11 mouse cellular contexts compared by ENCODE assay signal in genomic region chr17:25656826-25657189, GRCm38 (mm10).
DNase-seq lines count a peak whose midpoint lies in the region; ATAC-seq lines count a peak whose summit lies in the region.
"Had no signal": no experiment of that assay in that cellular context is flagged by ENCODE, and none has a peak within 500 bp of the region (broad histone marks: within the 10 kb centered on the region; RNA-seq: fewer than 3 reads in every experiment).

No protein-coding gene starts in this region.

- 0 out of 2 replicates have a peak overlapping the region, but pooled peaks have one; percentile 47 for H3K27ac ChIP-seq in lung, embryonic 15.5 days
- peak overlapping the region; percentile 34; the same call in 1 of the 2 replicates for H3K27ac ChIP-seq in embryonic facial prominence, embryonic 13.5 days
- H3K27ac ChIP-seq in hindbrain, embryonic 14.5 days = peak overlapping the region; percentile 45; the same call in 1 of the 2 replicates
- peak overlapping the region; percentile 22; the same call in 1 of the 2 replicates for H3K27ac ChIP-seq in neural tube, embryonic 14.5 days (ENCODE audit: low read depth, low read length)

- H3K36me3 ChIP-seq in lung, embryonic 15.5 days = no peaks in the 10 kb centered on the region
- peaks cover 41% of the 10 kb centered on the region for H3K36me3 ChIP-seq in embryonic facial prominence, embryonic 13.5 days
- H3K36me3 ChIP-seq in hindbrain, embryonic 14.5 days (replicated peaks; ENCODE audit: control insufficient read depth, insufficient read depth) = no peaks in the 10 kb centered on the region
- no peaks in the 10 kb centered on the region for H3K36me3 ChIP-seq in neural tube, embryonic 14.5 days (ENCODE audit: control insufficient read depth, insufficient read depth, low read length)

- no peak for DNase-seq in lung, postnatal 36 days
- DNase-seq in hindbrain, embryonic 14.5 days (ENCODE audit: low spot score) = no peak
- DNase-seq in adrenal gland, postnatal 36 days = no peak
- DNase-seq in heart, postnatal 36 days = no peak
- DNase-seq in ovary, postnatal 10 days (ENCODE audit: low spot score) = no peak
- DNase-seq: adrenal gland, postnatal 10 days; cerebellum, postnatal 14 days had no signal

- peaks cover 8% of the 10 kb centered on the region; the same call in 1 of the 2 replicates for H3K4me1 ChIP-seq in lung, embryonic 15.5 days
- H3K4me1 ChIP-seq in embryonic facial prominence, embryonic 13.5 days = peaks cover 4% of the 10 kb centered on the region; the same call in 1 of the 2 replicates
- no peaks in the 10 kb centered on the region for H3K4me1 ChIP-seq in hindbrain, embryonic 14.5 days (replicated peaks; ENCODE audit: control insufficient read depth, insufficient read depth, low read length)
- peaks cover 4% of the 10 kb centered on the region; the same call in 1 of the 2 replicates for H3K4me1 ChIP-seq in neural tube, embryonic 14.5 days (ENCODE audit: control insufficient read depth, insufficient read depth, low read length)

- 6% methylated on average over 3 of the region's 3 CpGs for WGBS in lung, embryonic 15.5 days
- 54% methylated on average over 3 of the region's 3 CpGs for WGBS in embryonic facial prominence, embryonic 13.5 days
- WGBS in hindbrain, embryonic 14.5 days = 49% methylated on average over 3 of the region's 3 CpGs
- WGBS in neural tube, embryonic 14.5 days = 18% methylated on average over 3 of the region's 3 CpGs

- no peaks in the 10 kb centered on the region for H3K9me3 ChIP-seq in lung, embryonic 15.5 days
- H3K9me3 ChIP-seq in embryonic facial prominence, embryonic 13.5 days = no peaks in the 10 kb centered on the region
- no peaks in the 10 kb centered on the region for H3K9me3 ChIP-seq in hindbrain, embryonic 14.5 days (ENCODE audit: control insufficient read depth, low read length)
- H3K9me3 ChIP-seq in neural tube, embryonic 14.5 days (ENCODE audit: control insufficient read depth, low read length) = no peaks in the 10 kb centered on the region

- H3K4me2 ChIP-seq in lung, embryonic 15.5 days = no peak overlapping the region
- no peak overlapping the region for H3K4me2 ChIP-seq in embryonic facial prominence, embryonic 13.5 days
- H3K4me2 ChIP-seq in hindbrain, embryonic 14.5 days (replicated peaks) = no peak overlapping the region
- no peak overlapping the region for H3K4me2 ChIP-seq in neural tube, embryonic 14.5 days (ENCODE audit: low read depth, low read length)

- no peak for ATAC-seq in lung, embryonic 15.5 days (ENCODE audit: borderline replicate concordance, extremely low read depth, low FRiP score, low TSS enrichment)
- no peak for ATAC-seq in embryonic facial prominence, embryonic 13.5 days (ENCODE audit: insufficient number of reproducible peaks, insufficient read depth, low FRiP score, low TSS enrichment, low read depth)
- no peak for ATAC-seq in hindbrain, embryonic 14.5 days (ENCODE audit: low FRiP score)
- ATAC-seq in neural tube, embryonic 14.5 days (ENCODE audit: low read depth) = no peak; the same call in 1 of the 2 replicates

- no peaks in the 10 kb centered on the region for H3K27me3 ChIP-seq in lung, embryonic 15.5 days
- H3K27me3 ChIP-seq in embryonic facial prominence, embryonic 13.5 days = no peaks in the 10 kb centered on the region
- no peaks in the 10 kb centered on the region for H3K27me3 ChIP-seq in hindbrain, embryonic 14.5 days (ENCODE audit: control insufficient read depth, insufficient read depth, low read length)
- no peaks in the 10 kb centered on the region for H3K27me3 ChIP-seq in neural tube, embryonic 14.5 days (ENCODE audit: control insufficient read depth, insufficient read depth, low read length)

- no peak overlapping the region for H3K4me3 ChIP-seq in lung, embryonic 15.5 days
- H3K4me3 ChIP-seq in embryonic facial prominence, embryonic 13.5 days = no peak overlapping the region
- no peak overlapping the region for H3K4me3 ChIP-seq in hindbrain, embryonic 14.5 days (replicated peaks; ENCODE audit: low read length)
- no peak overlapping the region for H3K4me3 ChIP-seq in neural tube, embryonic 14.5 days (ENCODE audit: low read depth, low read length)
- H3K4me3 ChIP-seq: megakaryocyte, embryonic 14.5 days had no signal

- intact Hi-C loops in heart, postnatal 36 days (cut with DNase I) = no loop called here

- no peak overlapping the region for H3K9ac ChIP-seq in lung, embryonic 15.5 days
- 0 out of 2 replicates have a peak overlapping the region, but pooled peaks have one; percentile 6 for H3K9ac ChIP-seq in embryonic facial prominence, embryonic 13.5 days
- H3K9ac ChIP-seq in hindbrain, embryonic 14.5 days = no peak overlapping the region
- H3K9ac ChIP-seq in neural tube, embryonic 14.5 days (replicated peaks; ENCODE audit: low read depth, low read length) = no peak overlapping the region
